Mouse (Mus musculus) embryonic facial prominence, embryonic 10.5 days (tissue): Measurements from ENCODE around the gene Nt5c. TPM values are rescaled to one million over a fixed set of nuclear protein-coding genes. Genes with fewer than 3 reads are reported as not detected.
A peak's percentile ranks its signal among the peaks of the same experiment; 100 is the strongest.
"Not testable (repeated sequence)": the region's sequence is repeated elsewhere in the genome, so short reads cannot be mapped to it uniquely, and the experiment has no call there.

Source experiments
- DNase-seq: peaks from one replicate; pipeline ENCODE4 v3.0.0-alpha.2; 2017; ENCODE audit warnings: low spot score
- H3K27ac ChIP-seq: fragments of 300-500 bp; sonication (generic); replicated peaks from 2 replicates; pipeline ENCODE4 v1.5.1; 2016; ENCODE audit warnings: mild to moderate bottlenecking
- H3K27me3 ChIP-seq: fragments of 300-500 bp; sonication (generic); replicated peaks from 2 replicates; pipeline ENCODE4 v1.6.1; 2016; ENCODE audit warnings: low read depth, mild to moderate bottlenecking; ENCODE audit not compliant: poor library complexity, severe bottlenecking
- H3K36me3 ChIP-seq: fragments of 300-500 bp; sonication (generic); replicated peaks from 2 replicates; pipeline ENCODE4 v1.6.1; 2016; ENCODE audit warnings: mild to moderate bottlenecking, moderate library complexity
- H3K4me1 ChIP-seq: fragments of 300-500 bp; sonication (generic); 2 replicates; pipeline ENCODE4 v1.6.1; 2016
- H3K4me3 ChIP-seq: fragments of 300-500 bp; sonication (generic); 2 replicates; pipeline ENCODE4 v1.5.1; 2016; ENCODE audit warnings: mild to moderate bottlenecking, moderate library complexity
- H3K9me3 ChIP-seq: fragments of 300-500 bp; sonication (generic); 2 replicates; pipeline ENCODE4 v1.6.1; 2016; ENCODE audit warnings: mild to moderate bottlenecking
- WGBS: fragments of 180-500 bp; shearing (Covaris S2); methylation state at CpG from one replicate; pipeline ENCODE4 v1.1.7; 2016; 5-methylcytosine and 5-hydroxymethylcytosine counted together
- polyA plus RNA-seq: library from polyadenylated mRNA; unstranded; fragments of >200 nt; fragmentation: Nextera tagmentation; extraction: Ambion mirVana; gene quantifications from 2 replicates; pipeline ENCODE4 v1.2.1, GENCODE M21; 2016

Nt5c gene
- polyA plus RNA-seq, 1 experiment from 2014 or later: 90.9 TPM

DNA sequence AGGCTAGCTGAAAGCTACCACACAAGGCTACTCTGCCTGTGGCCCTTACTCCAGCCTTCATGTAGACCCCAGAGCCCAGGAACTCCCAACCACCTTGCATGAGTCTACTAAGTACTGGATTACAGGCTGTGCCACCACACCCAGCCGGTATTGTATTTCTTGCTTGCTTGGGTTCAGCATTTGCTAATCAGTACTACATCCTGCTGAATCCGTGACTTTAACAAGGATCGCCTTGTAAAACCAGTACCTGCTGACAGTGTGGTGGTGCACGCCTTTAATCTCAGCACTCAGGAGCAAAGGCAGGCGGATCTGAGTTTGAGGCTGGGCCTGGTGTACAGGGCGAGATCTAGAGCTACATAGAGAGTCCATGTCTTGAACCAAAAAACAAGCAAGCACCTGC lies 11.0 kb upstream of the Nt5c start:
- Histone ChIP-seq H3K36me3 (peaks cover 94% of the 10 kb centered on the region), H3K27ac (no peak overlapping the region), H3K4me3 (no peak overlapping the region), H3K27me3 (no peaks in the 10 kb centered on the region), H3K4me1 (peaks cover 18% of the 10 kb centered on the region), H3K9me3 (no peaks in the 10 kb centered on the region)
- DNase-seq: no peak
- WGBS: 95% methylated on average over 6 of the region's 6 CpGs

DNA sequence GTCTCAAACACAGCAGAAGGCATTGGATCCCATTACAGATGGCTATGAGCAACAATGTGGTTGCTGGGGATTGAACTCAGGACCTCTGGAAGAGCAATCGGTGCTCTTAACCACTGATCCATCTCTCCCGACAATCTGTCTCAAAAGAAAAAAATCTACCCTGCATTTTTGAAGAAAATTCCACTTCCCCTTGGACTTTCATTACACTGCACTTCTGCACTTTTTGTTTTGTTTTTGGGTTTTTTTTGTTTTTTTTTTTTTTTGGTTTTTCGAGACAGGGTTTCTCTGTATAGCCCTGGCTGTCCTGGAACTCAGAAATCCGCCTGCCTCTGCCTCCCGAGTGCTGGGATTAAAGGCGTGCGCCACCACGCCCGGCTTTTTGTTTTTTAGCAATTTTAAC lies 4.9 kb upstream of the Nt5c start:
- peaks cover 53% of the 10 kb centered on the region for H3K36me3 ChIP-seq
- not testable (repeated sequence) for H3K9me3 ChIP-seq, H3K4me3 ChIP-seq

DNA sequence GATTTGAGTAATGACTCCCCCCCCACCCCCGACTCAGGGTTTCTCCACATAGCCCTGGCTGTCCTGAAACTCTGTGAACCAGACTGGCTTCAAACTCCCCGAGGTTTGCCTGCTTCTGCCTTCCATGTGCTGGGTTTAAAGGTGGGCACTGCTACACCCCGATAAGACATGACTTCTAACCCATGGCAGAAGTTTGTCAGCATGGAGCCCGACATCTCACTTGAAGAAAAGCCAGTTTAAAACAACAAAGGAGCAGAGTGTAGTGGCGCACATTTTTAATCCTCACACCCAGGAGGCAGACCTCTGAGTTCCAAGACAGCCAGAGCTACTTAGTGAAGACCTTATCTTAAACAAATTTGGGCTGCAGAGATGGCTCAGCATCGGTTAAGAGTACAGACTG lies 725 bp upstream of the Nt5c start:
- Histone ChIP-seq H3K4me3 (peak overlapping the region; percentile 83), H3K36me3 (peaks cover 30% of the 10 kb centered on the region), H3K9me3 (no peaks in the 10 kb centered on the region), H3K4me1 (peaks cover 24% of the 10 kb centered on the region), H3K27ac (no peak overlapping the region), H3K27me3 (0 out of 2 replicates have a peak, but pooled peaks cover 5% of the 10 kb centered on the region)
- WGBS: 41% methylated on average over 6 of the region's 6 CpGs
- DNase-seq: no peak

More for the DNA sequence above, 4.9 kb upstream of the Nt5c start:
- not testable (repeated sequence) for DNase-seq, H3K4me1 ChIP-seq, H3K27ac ChIP-seq, H3K27me3 ChIP-seq
- WGBS: 89% methylated on average over 9 of the region's 9 CpGs

DNA sequence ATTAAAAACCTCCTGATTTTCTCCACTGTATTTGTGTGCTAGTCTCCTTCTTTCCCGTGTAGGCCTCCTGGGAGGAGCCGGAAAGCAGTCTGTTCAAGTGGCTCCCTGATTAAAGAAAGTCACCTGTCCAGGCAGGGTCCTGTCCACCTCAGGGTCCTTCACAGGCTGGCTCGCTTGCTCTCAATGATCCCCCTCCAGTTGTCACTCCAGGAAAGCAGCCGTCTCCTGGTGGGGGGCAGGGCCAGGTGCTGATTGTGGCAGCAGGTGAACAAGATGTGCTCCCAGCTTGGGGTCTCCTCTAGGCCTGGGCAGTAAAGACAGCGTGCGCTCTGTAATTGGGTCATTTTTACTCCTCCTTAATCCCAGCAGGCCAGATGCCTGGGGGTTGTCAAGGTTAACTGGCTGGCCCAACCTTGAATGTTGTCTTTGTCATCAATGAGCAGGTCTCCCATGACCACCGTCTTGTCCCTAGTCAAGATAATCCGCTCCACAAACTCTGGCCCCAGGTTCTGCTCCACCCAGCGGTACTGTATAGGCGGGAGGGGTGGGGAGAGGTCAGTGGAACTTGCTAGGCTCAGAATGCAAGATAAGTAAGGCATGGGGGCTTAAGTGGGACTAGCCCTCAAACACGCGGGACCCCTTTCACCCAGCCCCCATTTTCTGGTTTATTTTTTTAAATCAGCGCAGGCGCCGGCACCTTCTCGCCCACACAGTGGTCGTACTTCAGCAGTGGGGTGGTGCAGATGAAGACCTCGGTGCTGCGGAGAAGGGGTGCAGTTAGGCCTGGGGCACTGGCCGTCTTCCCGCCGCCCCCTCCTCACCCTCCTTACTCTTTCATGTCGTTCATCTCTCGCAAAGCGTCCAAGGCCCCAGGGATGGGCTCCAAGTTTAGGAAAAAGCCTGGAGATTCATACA lies 964 bp downstream of the Nt5c start:
- Histone ChIP-seq H3K27ac (peak overlapping the region; percentile 91), H3K36me3 (peaks cover 27% of the 10 kb centered on the region)

DNA sequence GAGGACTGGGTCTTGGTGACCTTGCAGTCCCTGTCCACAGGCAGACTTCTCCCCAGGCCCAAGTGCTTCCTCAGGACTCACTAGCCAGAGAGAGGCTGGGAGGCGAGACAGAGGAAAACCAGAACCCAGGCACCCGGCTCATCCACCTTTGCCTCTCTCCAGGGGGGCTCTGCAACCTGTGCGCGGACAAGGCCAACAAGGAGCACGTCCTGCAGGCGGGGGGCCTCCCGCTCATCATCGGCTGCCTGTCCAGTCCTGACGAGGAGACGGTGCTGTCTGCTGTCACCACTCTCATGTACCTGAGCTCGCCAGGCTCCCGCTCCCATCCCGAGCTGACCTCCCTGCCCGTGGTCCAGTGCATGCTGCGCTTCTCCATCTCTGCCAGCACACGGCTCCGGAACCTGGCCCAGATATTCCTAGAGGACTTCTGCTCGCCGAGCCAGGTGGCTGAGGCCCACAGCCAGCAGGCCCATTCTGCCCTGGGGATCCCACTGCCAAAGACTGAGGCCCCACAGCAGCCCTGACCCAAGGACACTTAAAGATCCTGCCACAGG lies 3.0 kb downstream of the Nt5c start:
- 0 out of 2 replicates have a peak overlapping the region, but pooled peaks have one; percentile 19 for H3K27ac ChIP-seq

More for the DNA sequence above, 964 bp downstream of the Nt5c start:
- WGBS: 23% methylated on average over 25 of the region's 25 CpGs
- no peak for DNase-seq
- H3K4me1 ChIP-seq: peaks cover 29% of the 10 kb centered on the region
- H3K27me3 ChIP-seq: 0 out of 2 replicates have a peak, but pooled peaks cover 5% of the 10 kb centered on the region
- H3K9me3 ChIP-seq: no peaks in the 10 kb centered on the region
- peak overlapping the region; percentile 83 for H3K4me3 ChIP-seq

DNA sequence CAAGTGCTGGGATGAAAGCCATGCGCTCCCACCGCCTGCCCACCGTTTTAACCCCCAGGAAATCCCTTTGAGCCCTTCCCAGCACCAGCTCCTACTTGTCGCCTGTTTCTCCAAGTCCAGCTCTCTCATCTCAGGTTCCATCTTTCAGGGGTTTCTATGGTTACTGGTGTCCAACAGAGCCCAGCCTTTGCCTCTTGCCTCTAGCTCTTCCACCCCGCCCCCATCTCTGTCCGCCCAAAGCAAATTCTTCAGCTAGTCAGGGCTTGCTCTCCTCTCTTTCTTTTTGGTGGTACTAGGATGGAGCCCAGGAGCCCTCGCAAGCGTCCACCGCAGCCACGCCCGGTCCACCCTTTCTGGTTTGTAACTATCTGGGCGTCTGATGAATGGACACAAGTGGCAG lies 6.5 kb downstream of the Nt5c start:
- H3K27me3 ChIP-seq: no peaks in the 10 kb centered on the region
- peak; percentile 79 for DNase-seq
- peaks cover 26% of the 10 kb centered on the region for H3K4me1 ChIP-seq
- H3K27ac ChIP-seq: peak overlapping the region; percentile 58
- H3K9me3 ChIP-seq: no peaks in the 10 kb centered on the region
- peak overlapping the region; percentile 17; the same call in 1 of the 2 replicates for H3K4me3 ChIP-seq
- 44% methylated on average over 12 of the region's 12 CpGs for WGBS
- peaks cover 30% of the 10 kb centered on the region for H3K36me3 ChIP-seq

More for the DNA sequence above, 3.0 kb downstream of the Nt5c start:
- Histone ChIP-seq H3K9me3 (no peaks in the 10 kb centered on the region), H3K36me3 (peaks cover 27% of the 10 kb centered on the region), H3K4me1 (peaks cover 43% of the 10 kb centered on the region), H3K27me3 (0 out of 2 replicates have a peak, but pooled peaks cover 5% of the 10 kb centered on the region), H3K4me3 (no peak overlapping the region)
- WGBS: 85% methylated on average over 19 of the region's 19 CpGs
- DNase-seq: no peak

DNA sequence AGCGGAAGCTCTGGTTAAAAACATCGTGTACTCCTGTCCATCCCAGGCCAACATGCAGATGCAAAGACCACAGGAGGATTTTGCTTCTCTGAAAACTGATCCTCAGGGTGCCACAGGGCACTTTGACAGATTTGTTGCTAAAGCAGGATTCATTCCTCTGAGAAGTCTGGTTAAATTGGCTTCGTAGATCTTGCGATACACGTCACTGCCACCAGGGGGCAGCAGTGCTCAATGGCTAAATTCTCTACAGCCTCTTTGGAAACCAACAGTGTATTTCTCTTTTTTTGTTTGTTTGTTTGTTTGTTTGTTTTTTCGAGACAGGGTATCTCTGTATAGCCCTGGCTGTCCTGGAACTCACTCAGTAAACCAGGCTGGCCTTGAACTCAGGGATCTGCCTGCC lies 7.9 kb downstream of the Nt5c start:
- 19% methylated on average over 6 of the region's 6 CpGs for WGBS
- DNase-seq: peak; percentile 78
- no peak overlapping the region for H3K4me3 ChIP-seq
- H3K27me3 ChIP-seq: no peaks in the 10 kb centered on the region
- H3K4me1 ChIP-seq: peaks cover 24% of the 10 kb centered on the region
- no peak overlapping the region for H3K27ac ChIP-seq
- no peaks in the 10 kb centered on the region for H3K9me3 ChIP-seq
- H3K36me3 ChIP-seq: peaks cover 21% of the 10 kb centered on the region

DNA sequence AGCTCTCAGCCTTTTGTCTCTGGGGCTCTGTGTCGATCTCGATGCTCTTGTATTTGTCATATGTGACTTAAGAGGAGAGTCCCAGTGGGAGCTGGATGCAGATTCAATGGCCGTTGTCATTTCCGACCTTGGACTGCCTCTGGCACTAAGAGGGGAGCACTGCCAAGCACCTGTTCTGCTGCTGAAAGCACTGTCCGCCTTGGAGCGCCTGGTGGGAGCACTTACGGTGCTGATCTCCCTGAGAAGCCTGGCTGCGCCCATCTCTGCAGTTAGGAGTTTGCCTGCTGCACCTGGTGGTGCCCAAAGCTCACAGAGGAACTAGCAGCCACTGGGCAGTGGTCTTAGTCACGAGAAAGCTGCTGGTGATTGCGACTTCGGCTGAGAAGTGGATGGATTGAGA lies 8.4 kb downstream of the Nt5c start:
- no peak overlapping the region for H3K4me3 ChIP-seq
- H3K27ac ChIP-seq: no peak overlapping the region
- H3K36me3 ChIP-seq: peaks cover 18% of the 10 kb centered on the region
- WGBS: 74% methylated on average over 11 of the region's 11 CpGs
- no peaks in the 10 kb centered on the region for H3K27me3 ChIP-seq
- no peak for DNase-seq
- peaks cover 24% of the 10 kb centered on the region for H3K4me1 ChIP-seq
- H3K9me3 ChIP-seq: no peaks in the 10 kb centered on the region

DNA sequence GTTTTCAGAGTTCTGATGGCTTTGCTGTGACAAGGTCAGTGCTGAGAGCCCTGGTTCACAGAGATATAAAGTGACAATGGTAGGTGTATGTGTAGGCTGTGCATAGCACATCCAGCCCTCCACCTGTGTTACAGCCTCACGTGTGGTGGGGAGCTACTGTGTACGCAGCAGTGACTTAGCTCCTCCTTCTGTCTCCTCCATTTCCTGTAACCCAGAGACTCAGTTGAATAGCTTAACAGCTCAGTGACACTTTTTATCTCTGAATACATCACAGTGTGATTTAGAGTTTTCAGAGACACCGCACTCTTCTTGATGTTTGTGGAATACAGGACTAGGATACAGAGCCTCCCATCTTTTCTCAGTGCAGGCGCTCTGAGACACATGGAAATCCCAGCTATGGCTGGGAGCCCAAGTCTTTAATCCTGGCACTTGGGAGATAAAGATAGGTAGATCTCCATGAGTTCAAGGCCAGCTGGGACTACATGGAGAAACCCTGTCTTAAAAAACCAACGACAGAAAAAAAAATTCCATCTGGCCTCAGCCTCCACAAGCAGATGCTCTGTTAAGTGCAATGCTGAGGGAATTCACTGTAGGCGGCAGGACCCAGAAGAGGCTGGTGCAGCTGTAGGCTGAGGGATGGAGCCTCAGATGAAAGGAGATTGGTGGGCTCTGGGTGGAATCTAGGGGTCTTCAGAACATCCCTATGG lies 10.0 kb downstream of the Nt5c start:
- H3K27me3 ChIP-seq: no peaks in the 10 kb centered on the region
- H3K4me1 ChIP-seq: peaks cover 31% of the 10 kb centered on the region
- no peak overlapping the region for H3K27ac ChIP-seq
- no peaks in the 10 kb centered on the region for H3K9me3 ChIP-seq
- H3K36me3 ChIP-seq: peaks cover 18% of the 10 kb centered on the region
- H3K4me3 ChIP-seq: no peak overlapping the region
- DNase-seq: no peak
- 81% methylated on average over 6 of the region's 6 CpGs for WGBS

DNA sequence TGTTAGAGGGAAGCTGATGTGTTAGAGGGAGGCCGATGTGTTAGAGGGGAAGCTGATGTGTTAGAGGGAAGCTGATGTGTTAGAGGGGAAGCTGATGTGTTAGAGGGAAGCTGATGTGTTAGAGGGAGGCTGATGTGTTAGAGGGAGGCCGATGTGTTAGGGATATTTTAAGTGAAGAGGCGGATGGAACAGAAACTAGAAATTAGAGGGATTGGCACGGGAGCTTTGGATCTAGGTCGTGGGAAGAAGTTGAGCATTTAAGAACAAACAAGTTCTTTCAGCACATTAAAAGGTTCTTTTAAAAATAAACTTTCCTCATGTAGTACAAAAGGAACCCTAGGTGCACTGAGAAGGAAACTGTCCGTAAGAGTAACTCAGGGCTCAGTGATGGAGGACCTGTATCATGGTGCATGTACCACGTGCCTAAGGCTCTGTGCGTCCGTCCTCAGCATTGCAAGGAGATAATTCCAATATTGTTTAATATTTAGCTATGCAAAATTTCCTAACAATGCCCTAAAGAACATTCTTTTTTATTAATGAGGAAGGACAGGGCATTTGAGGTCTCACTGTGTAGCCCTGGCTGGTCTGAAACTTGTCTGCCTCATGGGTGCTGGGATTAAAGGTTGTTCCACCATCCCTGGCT lies 13.2 kb downstream of the Nt5c start:
- Histone ChIP-seq H3K4me1 (peaks cover 42% of the 10 kb centered on the region), H3K27me3 (no peaks in the 10 kb centered on the region), H3K9me3 (no peaks in the 10 kb centered on the region), H3K27ac (no peak overlapping the region), H3K36me3 (peaks cover 9% of the 10 kb centered on the region; the same call in 1 of the 2 replicates), H3K4me3 (no peak overlapping the region)
- DNase-seq: no peak
- 88% methylated on average over 9 of the region's 9 CpGs for WGBS

DNA sequence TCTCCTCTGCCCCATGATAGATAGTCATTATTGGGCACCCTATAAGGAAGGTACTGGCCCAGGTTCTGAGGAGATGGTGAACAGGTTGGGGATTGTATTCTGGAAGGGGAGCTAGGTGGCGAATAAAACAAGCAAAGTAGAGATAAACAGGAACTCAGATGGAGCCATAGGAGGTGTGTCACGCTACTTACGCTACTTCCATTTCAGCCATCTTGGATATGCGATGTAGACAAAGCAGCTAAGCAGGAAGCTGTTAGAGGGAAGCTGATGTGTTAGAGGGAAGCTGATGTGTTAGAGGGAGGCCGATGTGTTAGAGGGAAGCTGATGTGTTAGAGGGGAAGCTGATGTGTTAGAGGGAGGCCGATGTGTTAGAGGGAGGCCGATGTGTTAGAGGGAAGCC lies 14.3 kb downstream of the Nt5c start:
- H3K36me3 ChIP-seq, DNase-seq, H3K27ac ChIP-seq, H3K27me3 ChIP-seq, H3K9me3 ChIP-seq: not testable (repeated sequence)
- 0 out of 2 replicates have a peak overlapping the region, but pooled peaks have one; percentile 1 for H3K4me3 ChIP-seq
- 87% methylated on average over 7 of the region's 7 CpGs for WGBS
- peaks cover 50% of the 10 kb centered on the region for H3K4me1 ChIP-seq

DNA sequence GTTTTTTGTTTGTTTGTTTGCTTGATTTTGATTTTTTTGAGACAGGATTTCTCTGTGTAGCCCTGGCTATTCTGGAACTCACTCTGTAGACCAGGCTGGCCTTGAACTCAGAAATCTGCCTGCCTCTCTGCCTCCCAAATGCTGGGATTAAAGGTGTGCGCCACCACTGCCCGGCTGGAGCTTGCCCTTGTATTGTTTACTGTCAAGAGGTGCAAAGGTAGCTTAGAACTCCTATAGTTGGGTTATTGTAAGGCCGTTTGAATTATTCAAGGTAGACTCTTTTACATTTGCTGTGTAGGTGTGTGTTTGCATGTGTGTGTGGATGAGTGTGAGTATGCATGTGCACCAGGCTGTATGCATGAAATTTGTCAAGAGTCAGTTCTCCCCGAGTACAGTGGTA lies 15.0 kb downstream of the Nt5c start:
- DNase-seq, H3K27ac ChIP-seq, H3K9me3 ChIP-seq, H3K27me3 ChIP-seq, H3K36me3 ChIP-seq: not testable (repeated sequence)
- Histone ChIP-seq H3K4me3 (peak overlapping the region; percentile 95), H3K4me1 (peaks cover 55% of the 10 kb centered on the region)
- WGBS: 85% methylated on average over 4 of the region's 4 CpGs
